Mouse (Mus musculus) bone marrow macrophage, adult 2 months (primary cell): ENCODE results near the gene Uba2.

Experiments
- CTCF ChIP-seq: IDR thresholded peaks from 2 replicates; pipeline ENCODE4 v1.5.1; 2012; ENCODE audit warnings: low read depth, mild to moderate bottlenecking, low read length, moderate library complexity
- POLR2A ChIP-seq: IDR thresholded peaks from 2 replicates; pipeline ENCODE4 v1.6.1; 2012; ENCODE audit warnings: mild to moderate bottlenecking, low read depth, low read length, borderline replicate concordance

- TF ChIP-seq CTCF (no peak), POLR2A (no peak)
These were observed 1.5 kb downstream of the Uba2 start for GRCm38 (mm10) chr7:34167766-34168469.
